Mouse (Mus musculus): ENCODE data around the gene Chrm4.

Chrm4 gene

DNA sequence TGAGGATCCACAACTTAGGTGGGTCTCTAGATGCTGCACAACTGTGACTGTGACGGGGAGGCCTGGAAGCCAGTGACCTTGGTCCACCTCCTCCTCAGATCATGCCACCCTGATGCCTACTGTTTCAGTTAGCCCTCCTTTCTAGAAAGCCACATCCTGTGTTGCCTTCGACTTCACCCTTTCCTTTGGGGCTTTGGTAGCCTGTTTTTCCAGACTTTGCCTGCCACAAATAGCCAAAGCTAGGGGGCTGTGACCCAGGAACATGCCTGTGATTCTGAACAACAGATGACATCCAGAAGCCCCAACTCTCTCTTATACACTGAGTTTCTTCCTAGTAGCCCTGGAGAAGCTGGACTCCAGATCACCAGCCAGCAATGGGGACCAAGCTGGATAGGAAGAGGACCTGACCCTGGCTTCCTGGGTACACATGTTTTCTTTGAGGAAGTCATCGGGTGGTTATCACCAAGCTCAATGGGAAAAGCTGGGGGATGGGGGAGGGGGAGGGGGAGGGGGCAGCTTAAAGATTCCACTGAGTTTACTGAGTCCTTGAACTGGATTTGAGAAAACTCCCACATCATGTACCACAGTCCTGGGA lies 37.7 kb downstream of the Chrm4 start:
- peak; percentile 16 for DNase-seq

DNA sequence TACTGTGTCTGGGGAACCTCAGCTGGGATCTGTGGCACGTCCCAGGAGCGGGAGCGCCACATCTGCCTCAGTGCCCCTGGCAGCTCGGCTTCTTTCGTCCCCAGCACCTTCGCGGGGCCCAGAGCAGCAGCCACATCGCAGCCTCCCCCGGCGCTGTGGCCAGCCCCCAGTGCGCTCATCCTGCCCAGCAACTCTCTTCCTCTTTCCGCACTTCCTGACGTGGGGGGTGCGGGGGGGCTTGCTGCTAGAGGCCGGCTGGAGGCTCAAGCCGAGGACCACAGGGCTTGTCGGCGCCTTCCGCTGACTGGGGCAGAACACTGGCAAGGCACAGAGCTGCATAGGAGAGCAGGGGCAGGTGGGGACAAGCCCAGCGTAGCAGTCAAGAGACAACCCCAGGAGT lies 38.4 kb downstream of the Chrm4 start:
- peak; percentile 67 for DNase-seq

DNA sequence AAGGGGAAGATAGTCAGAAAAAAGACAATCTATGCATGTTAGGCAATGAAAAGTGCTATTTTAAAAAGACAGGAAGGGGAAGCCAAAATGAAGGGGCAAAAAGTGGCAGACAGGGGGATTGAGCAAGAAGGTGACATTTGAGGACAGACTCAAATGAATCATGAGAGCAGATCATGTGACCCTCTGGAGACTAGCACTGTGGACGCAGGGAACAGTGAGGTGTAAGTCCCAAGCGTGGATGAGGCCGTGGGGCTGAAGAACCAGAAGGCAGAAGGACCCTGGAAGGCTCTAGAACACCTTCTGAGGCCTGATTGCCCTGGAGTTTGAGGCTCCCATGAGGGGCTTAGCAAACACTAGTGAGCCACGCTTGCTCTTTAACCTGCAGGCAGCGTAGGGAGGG lies 39.3 kb downstream of the Chrm4 start:
- no peak for DNase-seq

DNA sequence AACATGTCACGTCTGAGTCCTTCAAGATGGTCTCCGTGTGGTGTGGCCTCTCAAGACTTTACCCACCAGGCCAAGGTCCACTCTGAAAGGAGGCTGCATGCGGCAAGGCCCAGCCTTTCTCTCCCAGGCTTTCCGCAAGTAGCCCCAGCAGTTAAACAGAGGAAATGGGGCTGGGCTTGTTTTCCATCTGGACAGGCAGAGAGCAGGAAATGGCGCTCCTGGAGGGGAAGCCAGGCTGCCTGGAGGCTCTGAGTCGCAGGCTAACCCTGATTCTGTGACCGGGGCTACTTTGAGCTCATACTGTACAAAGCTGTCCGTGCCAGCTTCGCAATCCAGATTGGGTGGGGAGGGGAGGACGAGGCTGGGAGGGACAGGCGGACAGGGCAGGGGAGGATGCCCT lies 40.9 kb downstream of the Chrm4 start:
- no peak for DNase-seq

DNA sequence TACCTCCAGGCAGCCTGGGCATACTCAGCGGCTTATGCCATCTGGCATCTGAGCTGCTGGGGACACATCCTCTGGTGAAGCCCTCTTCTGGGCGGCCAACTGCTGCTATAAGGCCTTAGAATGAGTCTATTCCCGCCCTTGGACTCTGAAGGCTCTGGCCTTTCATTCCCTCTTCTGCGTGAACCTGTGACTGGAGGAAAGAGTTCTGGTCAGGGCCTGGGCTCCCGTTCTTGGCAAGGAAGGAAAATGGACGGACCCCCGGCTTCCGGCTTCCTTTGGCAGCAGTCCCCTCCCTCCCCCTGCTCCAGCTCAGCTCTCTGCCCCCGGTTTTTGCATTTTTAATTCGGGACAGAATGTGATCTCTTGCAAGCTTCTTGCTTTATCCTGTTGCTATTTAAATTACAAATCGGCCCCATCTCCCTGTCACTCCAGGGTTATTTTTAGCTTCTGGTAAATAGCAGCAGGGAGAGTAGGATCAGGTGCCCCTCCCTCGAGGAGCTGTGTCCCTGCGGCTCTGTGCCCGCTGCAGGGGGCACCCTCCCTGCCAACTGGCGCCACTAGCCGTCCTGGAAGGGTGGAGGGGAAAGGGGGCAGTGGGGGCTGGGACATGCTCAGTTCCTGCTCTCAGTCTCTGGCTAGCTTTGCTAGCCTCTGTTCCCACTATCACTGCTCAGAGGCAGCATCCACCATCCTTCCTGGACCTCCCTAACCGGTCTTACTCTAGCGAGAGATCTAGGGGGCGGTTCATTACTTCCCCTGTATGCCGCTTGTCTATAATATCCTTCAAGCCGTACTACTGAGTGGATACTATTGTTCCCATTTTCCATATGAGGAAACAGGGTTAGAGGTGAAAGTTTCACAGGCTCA lies 44.4 kb downstream of the Chrm4 start:
- no peak for DNase-seq

DNA sequence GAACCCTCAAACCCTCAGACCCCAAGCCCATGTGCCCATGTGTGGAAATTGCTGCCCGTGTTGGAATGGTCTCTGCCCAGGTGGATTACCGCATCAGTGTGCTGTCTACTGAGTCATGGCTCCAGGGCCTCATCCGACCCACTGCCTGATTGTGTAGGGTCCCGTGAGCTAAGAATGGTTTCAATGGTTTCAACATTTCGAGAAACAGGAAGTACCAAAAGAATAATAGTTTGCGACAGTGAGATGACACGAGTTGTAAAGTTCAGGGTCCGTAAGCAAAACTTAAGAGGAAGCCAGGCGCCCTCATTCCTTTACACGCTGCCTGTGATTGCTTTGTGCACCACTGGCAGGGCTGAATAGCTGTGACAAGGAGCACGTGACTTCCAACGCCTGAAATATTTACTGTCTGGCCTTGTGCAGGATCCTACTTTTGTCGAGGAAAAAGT lies 45.1 kb downstream of the Chrm4 start:
- DNase-seq, result no peak

DNA sequence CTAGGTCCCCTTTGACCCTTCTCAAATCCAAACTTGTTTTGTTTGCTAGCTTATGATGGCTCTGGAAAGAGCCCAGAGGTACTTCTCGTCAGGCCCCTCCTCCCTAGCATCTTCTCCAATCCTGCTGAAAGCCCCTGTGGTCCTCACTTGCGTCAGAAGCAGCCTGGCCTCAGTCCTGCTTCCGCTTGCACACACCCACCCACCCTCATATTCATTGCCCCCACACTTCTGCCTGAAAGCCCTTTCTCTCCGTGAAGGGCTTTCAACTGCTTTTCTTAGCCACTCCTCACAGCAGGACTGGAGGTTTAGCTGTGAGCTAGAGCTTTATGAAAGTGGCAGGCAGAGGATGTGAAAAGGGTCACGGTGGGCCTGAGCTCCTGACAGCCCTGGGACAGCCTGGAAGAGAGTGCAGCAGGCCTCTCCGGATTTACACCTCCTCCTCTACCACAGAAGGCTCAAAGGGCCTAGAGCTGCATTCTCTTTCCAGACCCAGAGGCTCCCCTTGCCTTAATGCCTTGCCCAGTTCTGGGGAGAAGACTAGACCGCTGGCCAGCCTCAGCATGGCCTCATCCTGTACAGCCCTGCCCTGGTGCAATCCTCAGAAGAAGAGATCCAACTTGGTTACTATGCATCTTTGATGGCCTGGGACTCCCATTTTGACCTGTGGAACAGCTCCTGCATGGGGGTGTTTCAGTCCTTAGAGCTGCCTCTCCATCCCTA lies 46.5 kb downstream of the Chrm4 start:
- no peak for DNase-seq

DNA sequence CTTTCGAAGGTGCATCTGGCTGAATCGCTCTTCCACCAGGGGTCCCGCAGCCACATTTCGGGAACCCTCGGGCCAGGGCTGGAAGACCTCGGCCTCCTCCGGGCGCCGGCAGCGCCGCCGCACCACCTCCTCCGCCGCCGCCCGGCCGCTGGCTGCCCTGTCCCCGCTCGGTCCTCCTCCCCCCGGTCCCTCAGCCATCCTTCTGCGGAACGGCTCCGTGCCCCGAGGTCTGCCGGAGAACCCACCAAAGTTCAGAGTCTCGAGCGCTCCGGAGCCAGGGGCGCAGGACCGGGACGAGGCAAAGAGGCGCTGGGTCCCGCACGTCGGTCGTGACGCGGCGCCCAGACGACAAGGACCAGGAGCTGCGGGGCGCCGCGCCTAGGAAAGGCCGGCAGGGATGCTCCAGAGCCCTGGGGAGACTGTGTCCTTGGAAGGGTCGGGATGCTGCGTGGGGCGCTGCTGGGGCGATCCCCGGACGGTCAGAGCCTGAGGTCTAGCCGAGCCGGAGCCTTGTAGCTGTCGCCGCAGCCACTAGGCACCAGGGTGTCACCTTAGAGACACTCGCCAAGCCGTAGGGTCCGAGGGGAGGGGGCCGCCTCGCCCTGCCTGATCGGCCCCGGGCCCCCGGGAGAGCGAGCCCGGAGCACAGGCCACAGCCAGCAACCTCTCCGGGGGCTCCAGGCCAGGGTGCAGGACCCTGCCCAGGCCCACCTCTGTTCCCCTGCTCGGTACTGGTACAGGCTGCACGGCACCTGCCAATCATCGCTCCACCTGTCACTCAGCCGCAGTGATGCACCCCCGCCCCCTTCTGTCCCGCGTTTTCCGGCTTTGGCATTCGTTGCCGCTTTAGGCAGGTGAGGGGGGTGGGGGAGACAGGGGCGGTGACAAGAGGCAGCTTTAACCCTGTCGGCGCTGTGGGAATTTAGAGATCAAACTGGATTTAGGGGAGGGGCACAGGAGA lies 48.8 kb downstream of the Chrm4 start, which contains the start of gene Dgkz:
Dgkz (minus strand) TSS at position 284 of the 961 bp plus-strand sequence.
- DNase-seq, result peak; percentile 76

DNA sequence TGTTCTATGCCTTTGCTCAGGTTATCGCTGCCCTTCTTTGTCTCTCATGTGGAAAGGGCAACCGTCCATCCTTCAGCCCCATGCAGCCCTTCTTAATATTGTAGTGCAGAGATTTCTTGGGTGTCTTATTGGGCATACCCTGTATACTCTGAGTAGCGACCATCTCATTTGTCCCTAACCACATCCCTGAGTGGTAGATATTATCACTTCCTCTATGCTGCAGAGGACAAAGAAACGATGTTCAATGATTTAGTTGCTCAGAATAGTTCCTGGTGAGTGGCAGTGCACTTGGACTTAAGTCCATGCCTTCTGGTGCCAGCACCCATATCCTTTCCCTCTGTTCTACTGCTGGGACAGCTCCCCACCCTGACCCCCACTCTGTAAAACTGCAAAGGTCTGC lies 50.9 kb downstream of the Chrm4 start:
- DNase-seq, result no peak

Measured in thymus, postnatal 14 days (tissue).